Mouse (Mus musculus): ENCODE data around the gene Ssu72.
"Not testable (repeated sequence)": the region's sequence is repeated elsewhere in the genome, so short reads cannot be mapped to it uniquely, and the experiment has no call there.

Gene Ssu72

DNA sequence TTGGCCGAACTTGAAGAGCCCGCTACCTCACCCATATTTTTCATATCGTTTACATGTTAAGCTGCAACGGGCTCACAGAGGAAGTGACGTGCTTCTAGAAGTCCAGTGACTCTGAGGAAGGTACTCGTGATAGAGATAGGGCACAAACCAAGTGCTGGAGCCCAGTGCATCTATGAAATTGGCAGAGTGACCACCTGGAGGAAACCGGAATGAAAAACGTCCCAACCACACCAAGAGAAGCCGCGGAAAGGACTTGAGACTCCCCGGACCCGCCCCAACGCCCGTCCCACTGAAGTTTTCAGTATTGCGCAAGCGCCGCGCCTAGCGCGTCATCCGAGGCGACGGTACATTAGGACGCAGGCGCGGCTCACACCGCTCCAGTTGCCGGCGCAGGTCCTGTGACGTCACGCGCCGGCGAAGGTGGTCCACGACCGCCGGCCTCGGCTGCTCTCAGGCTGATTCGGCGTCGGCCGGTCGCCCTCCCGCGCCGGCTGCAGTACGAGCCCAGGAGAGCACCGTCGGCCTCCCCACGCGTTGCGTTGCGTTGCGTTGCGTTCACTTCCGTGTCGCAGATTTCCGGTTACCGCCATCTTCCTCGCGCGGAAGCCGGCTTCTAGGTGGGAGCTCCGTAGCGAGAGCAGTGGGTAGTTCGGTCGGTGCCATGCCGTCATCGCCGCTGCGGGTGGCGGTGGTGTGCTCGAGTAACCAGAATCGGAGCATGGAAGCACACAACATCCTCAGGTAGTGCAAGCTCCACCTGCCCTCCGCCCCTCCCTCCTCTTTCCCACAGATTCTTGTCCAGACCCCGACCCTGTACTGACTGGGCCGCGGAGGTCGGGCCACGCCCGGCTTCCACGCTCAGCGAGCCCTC lies at the start of gene Ssu72:
Gene Ssu72 (plus strand): TSS at position 80 of the 871 bp plus-strand sequence.
- peak; percentile 97 for DNase-seq

GRCm38 (mm10) chr4:155656214-155656751 lies 48.3 kb upstream of the Ssu72 start:
- no peak for DNase-seq

GRCm38 (mm10) chr4:155658961-155659360 lies 45.6 kb upstream of the Ssu72 start:
- no peak for DNase-seq

DNA sequence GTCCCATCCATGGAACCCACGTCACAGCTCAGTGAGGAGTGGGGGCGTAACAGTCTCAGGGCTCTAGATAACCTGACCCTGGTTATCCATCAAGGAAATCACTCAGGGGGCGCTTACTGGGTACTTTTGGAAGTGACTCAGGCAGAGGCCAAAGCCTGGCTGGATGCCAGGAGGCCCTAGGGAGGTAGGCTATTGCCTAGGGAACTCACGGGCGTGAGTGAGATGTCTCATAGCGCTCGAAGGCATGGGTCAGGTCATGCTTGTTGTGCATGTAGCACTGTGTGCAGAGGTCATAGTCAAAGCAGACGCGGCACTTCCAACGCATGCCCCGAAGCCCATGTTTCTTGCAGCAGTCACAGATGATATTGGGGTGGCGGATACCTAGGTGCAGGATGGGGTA lies 44.0 kb upstream of the Ssu72 start:
- no peak for DNase-seq

DNA sequence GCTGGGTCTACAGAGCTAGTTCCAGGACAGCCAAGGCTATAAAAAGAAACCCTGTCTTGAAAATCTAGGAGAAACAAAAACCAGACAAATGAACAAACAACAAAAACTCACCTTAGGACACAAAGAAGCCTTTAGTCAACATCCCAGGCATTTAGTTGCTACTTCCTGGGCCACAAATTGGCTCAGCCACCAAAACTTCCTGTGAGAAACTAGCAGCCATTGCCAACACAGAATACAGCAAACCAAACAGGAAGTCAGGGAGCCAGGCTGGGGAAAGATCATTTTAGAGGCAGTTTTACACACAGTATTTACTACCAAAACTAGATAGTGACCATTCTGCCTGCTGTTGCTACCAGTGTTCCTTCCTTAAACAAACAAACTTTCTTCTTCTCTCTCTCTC lies 37.7 kb upstream of the Ssu72 start:
- no peak for DNase-seq

DNA sequence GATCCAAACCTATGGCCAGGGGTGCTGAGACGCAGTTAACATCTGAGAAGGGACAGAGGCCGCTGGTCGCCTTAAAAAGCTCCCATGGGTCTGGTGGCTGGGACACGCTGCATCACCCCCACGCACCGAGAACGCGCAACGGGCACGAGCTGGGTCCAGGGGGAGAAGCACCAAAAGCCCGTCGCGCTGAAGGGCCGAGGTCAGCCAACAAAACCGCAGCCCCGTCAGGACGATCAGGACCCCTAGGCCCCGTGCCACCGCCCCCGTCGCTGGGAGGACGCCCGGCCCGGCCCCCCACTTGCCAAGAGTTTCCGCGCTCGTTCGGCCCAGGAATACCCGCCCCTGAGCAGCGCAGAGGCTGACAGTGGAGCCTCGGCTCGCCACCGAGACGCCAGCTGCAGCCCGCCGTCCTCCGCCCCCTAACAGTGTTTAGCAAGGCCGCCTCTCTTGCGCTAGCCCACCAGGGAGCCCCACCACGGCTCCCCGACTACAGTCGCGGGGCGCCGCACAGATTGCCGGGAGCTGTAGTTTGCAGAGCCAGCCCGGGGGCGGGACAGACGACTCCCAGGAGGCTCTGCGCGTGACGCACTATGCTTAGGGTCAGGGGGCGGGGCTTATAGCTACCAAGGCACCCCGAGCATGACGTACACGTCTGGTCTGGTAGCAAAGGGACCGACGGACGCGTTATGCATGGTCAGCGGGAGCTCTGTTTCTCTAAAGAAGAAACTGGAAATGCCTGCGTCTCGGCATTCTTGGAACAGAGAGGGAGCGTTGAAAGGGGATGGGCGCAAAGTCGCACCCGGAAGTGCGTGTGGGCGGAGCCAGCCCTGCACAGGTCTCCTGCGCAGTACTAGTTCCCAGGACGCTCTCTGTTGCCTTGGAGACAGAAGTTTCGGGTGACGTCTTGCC lies 35.7 kb upstream of the Ssu72 start, which contains the start of gene Mib2:
Gene Mib2 (minus strand): TSS at position 510 of the 909 bp plus-strand sequence.
- peak; percentile 98 for DNase-seq

DNA sequence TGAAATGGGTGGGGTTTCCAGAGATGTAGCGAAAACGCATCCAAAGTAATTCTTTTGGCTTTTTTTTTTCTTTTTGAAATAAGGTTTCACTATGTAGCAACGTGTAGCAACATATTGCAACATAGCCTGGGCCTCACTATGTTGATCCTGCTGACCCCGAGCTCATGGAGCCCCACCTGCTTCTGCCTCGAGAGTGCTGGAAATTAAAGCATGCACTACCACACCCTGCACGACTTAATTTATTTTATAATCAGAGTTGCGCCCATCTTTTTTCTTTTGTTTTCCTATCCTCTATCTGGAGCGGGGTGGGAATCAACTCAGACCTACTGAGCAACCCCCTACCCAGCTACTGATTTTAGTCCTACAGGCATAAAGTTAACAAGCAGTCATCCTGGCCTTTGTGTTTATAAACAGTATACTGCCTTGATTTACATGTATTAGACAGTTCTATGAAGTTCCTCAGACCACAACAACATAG lies 35.0 kb upstream of the Ssu72 start:
- no peak for DNase-seq

DNA sequence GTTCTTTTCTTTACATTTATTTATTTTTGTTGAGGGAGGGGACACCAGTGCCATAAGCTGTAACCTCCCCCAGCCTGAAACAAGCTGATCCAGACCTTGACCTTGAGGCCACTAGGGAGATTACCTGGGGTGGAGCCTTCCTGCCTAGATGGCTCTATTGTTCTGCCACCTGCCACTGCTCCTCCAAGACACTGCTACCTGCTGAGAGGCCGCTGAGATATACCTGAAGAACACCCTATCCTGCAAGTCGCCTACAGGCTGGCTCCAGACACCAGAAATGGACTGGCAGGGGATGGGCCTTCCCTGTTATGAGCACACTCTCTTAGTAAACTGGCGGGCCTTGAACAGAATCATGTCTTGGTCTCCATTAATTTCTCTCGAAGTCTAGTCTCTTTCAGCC lies 34.4 kb upstream of the Ssu72 start:
- DNase-seq: not testable (repeated sequence)

DNA sequence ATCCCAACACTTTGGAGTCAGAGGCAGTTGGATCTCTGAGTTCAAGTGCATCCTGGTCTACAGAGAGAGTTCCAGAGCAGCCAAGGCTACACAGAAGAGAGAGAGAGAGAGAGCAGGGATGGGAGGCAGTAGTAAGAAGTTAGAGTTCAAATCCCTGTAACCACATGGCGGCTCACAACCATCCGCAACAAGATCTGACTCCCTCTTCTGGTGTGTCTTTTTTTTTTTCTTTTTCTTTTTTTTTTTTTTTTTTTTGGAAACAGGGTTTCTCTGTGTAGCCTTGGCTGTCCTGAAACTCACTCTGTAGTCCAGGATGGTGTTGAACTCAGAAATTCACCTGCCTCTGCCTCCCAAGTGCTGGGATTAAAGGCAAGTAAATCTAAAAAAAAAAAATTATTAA lies 32.5 kb upstream of the Ssu72 start:
- no peak for DNase-seq

DNA sequence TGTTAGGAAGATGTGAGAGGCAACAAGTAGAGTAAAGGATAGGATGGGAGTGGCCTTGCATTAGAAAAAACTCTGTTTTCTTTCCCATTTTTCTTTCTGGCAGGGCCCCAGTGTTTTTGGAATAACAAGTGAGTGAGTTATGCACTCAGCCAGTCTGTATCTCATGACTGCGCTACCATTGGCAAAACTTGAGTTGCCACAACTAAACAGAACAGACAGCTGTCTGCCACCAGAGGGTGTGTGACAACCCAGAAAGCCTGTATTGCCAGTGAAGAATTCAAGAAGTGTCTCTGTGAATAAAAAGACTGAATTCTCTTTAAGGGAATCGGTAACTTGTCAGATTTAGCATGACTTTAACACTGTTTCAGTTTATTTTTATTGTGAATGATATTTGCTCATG lies 28.6 kb upstream of the Ssu72 start:
- DNase-seq: peak; percentile 46

GRCm38 (mm10) chr4:155683670-155684277 lies 20.8 kb upstream of the Ssu72 start:
- DNase-seq: not testable (repeated sequence)

- DNase-seq: not testable (repeated sequence)
Observed at GRCm38 (mm10) chr4:155687764-155688163, 16.8 kb upstream of the Ssu72 start.

DNA sequence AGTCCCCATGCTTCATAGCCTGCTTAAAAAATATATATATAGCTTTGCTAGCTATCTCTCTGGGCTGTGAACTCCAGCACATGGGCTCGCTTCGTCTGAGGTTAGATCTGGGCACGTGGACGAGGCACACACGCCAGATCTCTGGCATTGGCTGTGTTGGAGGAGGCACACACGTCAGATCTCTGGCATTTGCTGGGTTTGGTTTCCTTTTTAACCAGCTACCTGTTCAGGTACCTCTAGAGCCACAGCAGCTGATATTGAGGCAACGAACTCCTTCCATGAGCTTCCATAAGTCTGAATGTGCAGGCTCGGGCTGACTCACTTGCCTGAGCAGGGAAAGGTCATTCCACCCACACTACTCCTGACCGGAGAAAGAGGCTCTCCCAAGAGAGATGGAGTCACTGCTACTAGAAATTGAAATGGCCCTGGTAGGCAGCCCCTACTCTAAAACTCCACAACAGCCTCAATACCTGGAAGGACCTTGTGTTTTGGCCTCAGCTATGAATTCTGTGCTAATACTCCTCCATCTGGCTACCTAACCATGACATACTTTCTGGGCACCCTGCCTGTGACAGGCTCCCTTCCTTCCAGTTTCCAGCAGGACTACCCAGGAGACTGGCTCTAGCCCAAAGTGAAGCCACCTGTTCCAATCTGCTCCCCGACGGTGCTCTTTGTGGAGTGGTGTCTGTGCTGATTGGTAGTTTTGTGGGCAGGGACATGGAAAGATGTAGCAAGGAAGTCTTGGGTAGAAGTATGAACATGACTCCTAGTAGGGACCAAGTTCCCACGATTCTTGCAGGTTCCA lies 13.8 kb upstream of the Ssu72 start:
- DNase-seq: no peak

GRCm38 (mm10) chr4:155692421-155692820 lies 12.2 kb upstream of the Ssu72 start:
- DNase-seq: no peak

GRCm38 (mm10) chr4:155694111-155694481 lies 10.5 kb upstream of the Ssu72 start, which contains the start of gene Fndc10:
Gene Fndc10, plus strand, starts transcription at chr4:155694342.
- DNase-seq: peak; percentile 70

DNA sequence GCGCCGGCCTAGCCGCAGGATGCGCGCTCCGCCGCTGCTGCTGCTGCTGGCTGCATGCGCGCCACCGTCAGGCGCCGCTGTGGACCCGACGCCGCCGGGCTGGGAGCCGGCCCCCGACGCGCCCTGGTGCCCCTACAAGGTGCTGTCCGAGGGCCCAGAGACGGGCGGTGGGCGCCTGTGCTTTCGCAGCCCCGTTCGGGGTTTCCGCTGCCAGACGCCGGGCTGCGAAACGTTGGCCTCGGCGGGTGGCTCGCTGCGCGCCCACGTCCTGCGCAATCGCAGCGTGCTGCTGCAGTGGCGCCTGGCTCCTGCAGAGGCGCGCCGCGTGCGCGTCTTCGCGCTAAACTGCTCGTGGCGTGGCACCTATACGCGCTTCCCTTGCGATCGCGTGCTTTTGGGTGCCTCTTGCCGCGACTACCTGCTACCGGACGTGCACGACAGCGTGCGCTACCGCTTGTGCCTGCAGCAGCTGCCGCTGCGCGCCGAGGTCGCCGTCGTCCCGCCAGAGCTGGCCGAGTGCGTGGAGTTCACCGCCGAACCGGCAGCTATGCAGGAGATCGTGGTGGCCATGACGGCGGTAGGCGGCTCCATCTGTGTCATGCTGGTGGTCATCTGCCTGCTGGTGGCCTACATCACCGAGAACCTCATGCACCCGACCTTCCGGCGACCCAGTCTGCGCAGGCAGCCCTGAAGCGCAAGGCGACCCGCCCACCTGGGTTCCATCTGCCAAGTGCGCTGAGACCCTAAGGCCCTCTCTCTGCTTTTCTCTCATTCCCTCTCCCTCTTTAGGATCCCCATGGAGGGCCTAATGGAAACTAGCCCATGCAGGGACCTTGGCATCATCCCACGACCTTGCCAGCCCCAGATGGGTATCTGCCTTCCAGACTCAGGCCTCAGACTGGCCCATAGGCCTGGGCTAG lies 9.9 kb upstream of the Ssu72 start:
- DNase-seq: peak; percentile 67

DNA sequence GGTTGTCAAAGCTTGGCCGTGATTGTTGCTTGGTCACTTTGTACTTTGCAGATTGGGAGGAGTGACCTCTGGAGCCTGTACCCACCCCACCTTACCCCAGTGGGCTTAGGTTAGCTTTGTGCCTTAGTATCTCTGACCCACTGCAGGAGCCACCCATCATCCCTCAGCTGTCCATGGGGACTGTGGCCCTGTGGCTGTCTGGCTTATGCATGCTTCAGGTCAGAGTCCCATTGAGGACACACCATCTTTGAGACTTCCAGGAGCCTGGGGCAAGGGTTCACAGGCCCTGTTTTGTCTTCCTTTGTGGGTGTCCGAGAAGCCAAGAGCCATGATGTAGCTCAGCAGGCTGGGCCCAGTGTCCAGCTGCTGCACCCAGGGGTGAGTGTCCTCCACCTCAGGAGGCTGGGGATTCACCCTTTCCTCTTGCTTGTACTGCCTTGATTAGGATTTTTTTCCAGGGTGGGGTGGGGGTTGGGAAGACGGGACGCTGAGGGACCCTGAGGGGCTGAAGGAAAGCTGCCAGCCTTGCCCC lies 9.0 kb upstream of the Ssu72 start:
- no peak for DNase-seq

GRCm38 (mm10) chr4:155696261-155697255 lies 8.0 kb upstream of the Ssu72 start:
- no peak for DNase-seq

DNA sequence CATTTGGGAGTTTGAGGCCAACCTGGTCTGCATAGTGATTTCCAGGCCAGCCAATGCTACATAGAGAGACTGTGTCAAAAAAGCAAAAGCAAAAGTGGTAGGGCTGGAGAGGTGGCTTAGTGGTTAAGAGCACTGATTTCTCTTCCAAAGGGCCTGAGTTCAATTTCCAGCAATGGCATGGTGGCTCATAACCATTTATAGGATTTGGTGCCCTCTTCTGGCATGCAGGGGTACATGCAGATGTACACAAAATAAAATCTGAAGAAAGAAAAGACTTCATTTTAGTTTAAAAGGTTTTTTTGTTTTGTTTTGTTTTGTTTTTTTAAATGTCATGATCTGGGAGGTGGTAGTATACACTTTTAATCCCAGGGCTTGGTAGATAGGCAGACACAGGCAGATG lies 4.2 kb upstream of the Ssu72 start:
- no peak for DNase-seq

All from kidney, postnatal 14 days (tissue).